In genomic region chr1:120099483-120099882, GRCm38 (mm10) we compare ENCODE assay signal across 9 mouse cellular contexts. TPM values are rescaled to one million over a fixed set of nuclear protein-coding genes. Genes with fewer than 3 reads are reported as not detected.
A peak's percentile ranks its signal among the peaks of the same experiment; 100 is the strongest.
DNase-seq lines count a peak whose midpoint lies in the region; ATAC-seq and TF ChIP-seq lines count a peak whose summit lies in the region.
"Had no signal": no experiment of that assay in that cellular context is flagged by ENCODE, and none has a peak within 500 bp of the region (broad histone marks: within the 10 kb centered on the region; RNA-seq: fewer than 3 reads in every experiment).

No protein-coding gene starts in this region.

- peak; percentile 88 for DNase-seq in layer of hippocampus, adult 9-11 months
- DNase-seq in layer of hippocampus, adult 2 months (ENCODE audit: low spot score in 2 of 2): no peak
- peak; percentile 87 for DNase-seq in Muller cell, postnatal 12 days (ENCODE audit: inconsistent ontology term)
- DNase-seq in monocyte, adult 2 months (ENCODE audit: low read depth in 1 of 2, low spot score in 2 of 2): peak; percentile 37 to 59
- DNase-seq in ovary, adult 18-20 months (ENCODE audit: low spot score): no peak
- no peak for DNase-seq in forebrain, embryonic 14.5 days (ENCODE audit: low spot score)
- DNase-seq: left cerebral cortex, postnatal 4 days had no signal

- H3K4me2 ChIP-seq in forebrain, embryonic 14.5 days (ENCODE audit: low read length): no peak overlapping the region

- H3K27ac ChIP-seq in layer of hippocampus, adult 2 months: no peak overlapping the region
- H3K27ac ChIP-seq in forebrain, embryonic 14.5 days (ENCODE audit: low read depth, low read length): no peak overlapping the region

- no peak overlapping the region for H3K4me3 ChIP-seq in layer of hippocampus, adult 2 months
- no peak overlapping the region for H3K4me3 ChIP-seq in forebrain, embryonic 14.5 days (ENCODE audit: low read depth, low read length)

- H3K27me3 ChIP-seq in forebrain, embryonic 14.5 days (replicated peaks; ENCODE audit: control insufficient read depth, insufficient read depth, low read length): no peaks in the 10 kb centered on the region

- WGBS in forebrain, embryonic 14.5 days: 81% methylated on average over 6 of the region's 6 CpGs

- no peak overlapping the region for H3K9ac ChIP-seq in forebrain, embryonic 14.5 days (ENCODE audit: low read length)

- no peak for TF ChIP-seq CTCF in layer of hippocampus, adult 2 months (conservative IDR thresholded peaks at IDR 0.05)

- peak; percentile 89 for ATAC-seq in common myeloid progenitor, adult 5-6 weeks (replicated peaks; ENCODE audit: low read depth, poor library complexity, severe bottlenecking)
- ATAC-seq in forebrain, embryonic 14.5 days: no peak
- ATAC-seq: hindbrain, embryonic 16.5 days had no signal

- H3K9me3 ChIP-seq in forebrain, embryonic 14.5 days (replicated peaks; ENCODE audit: control insufficient read depth, low read length): no peaks in the 10 kb centered on the region

- no peaks in the 10 kb centered on the region for H3K36me3 ChIP-seq in forebrain, embryonic 14.5 days (ENCODE audit: control insufficient read depth, insufficient read depth, low read length)

- H3K4me1 ChIP-seq in forebrain, embryonic 14.5 days (ENCODE audit: control insufficient read depth, insufficient read depth, low read length): no peaks in the 10 kb centered on the region

RNA-seq across cellular contexts. Expression of gene Dbi, which starts 21.4 kb away (rescaled TPM):
- 100 to 1,000 TPM; 338 to 346 TPM for total RNA-seq in layer of hippocampus, adult 2 months (2021)
- total RNA-seq in common myeloid progenitor, adult 5-6 weeks (2017): 294 and 313 TPM in 2 replicates
- 1,393 and 1,470 TPM in 2 replicates for polyA plus RNA-seq in forebrain, embryonic 14.5 days (2014; fragmentation: Nextera tagmentation; extraction: Ambion mirVana)

RNA-seq across cellular contexts. Expression of gene 3110009E18Rik, which starts 21.5 kb away (rescaled TPM):
- total RNA-seq in layer of hippocampus, adult 2 months (2021): 1 to 10 TPM; 7.1 to 7.8 TPM
- 4.1 and 12.9 TPM in 2 replicates for total RNA-seq in common myeloid progenitor, adult 5-6 weeks (2017)
- 25.9 and 27.3 TPM in 2 replicates for polyA plus RNA-seq in forebrain, embryonic 14.5 days (2014; fragmentation: Nextera tagmentation; extraction: Ambion mirVana)

RNA-seq across cellular contexts. Expression of gene Tmem37, which starts 25.6 kb away (rescaled TPM):
- total RNA-seq in layer of hippocampus, adult 2 months (2021): 1 to 10 TPM; 1.1 to 1.4 TPM
- total RNA-seq in common myeloid progenitor, adult 5-6 weeks (2017): 0.78 and 0.87 TPM in 2 replicates
- 7.3 and 8.2 TPM in 2 replicates for polyA plus RNA-seq in forebrain, embryonic 14.5 days (2014; fragmentation: Nextera tagmentation; extraction: Ambion mirVana)

Comparison
In these comparisons a context has a peak if more than half of its experiments do, and no peak if none do; other contexts are left out.
1. DNase-seq: peak in layer of hippocampus, adult 9-11 months (single experiment), Muller cell, postnatal 12 days (single experiment) and monocyte, adult 2 months (2 of 2); none in layer of hippocampus, adult 2 months (0 of 2), ovary, adult 18-20 months (single experiment) and forebrain, embryonic 14.5 days (single experiment).